Mouse (Mus musculus) brain, embryonic 14.5 days (tissue): ENCODE results near the gene Ccl27a.

Source experiments
- CTCF ChIP-seq: fragments of 200-500 bp; IDR thresholded peaks from 2 replicates; pipeline ENCODE4 v1.5.1; 2012; ENCODE audit warnings: inconsistent platforms, mild to moderate bottlenecking, moderate library complexity, borderline replicate concordance; ENCODE audit not compliant: insufficient read depth, insufficient read length; ENCODE audit errors: extremely low read depth
- POLR2A ChIP-seq: fragments of 200-500 bp; IDR thresholded peaks from 2 replicates; pipeline ENCODE4 v1.6.1; 2012; ENCODE audit warnings: mild to moderate bottlenecking, inconsistent platforms, borderline replicate concordance; ENCODE audit not compliant: poor library complexity, insufficient read depth, insufficient read length, severe bottlenecking; ENCODE audit errors: extremely low read depth

- TF ChIP-seq CTCF (peak; percentile 92), POLR2A (no peak)
These were observed 36.3 kb downstream of the Ccl27a start for GRCm38 (mm10) chr4:41737602-41738255.
